Mouse (Mus musculus): ENCODE data around the gene Abcd3.

Abcd3 gene

DNA sequence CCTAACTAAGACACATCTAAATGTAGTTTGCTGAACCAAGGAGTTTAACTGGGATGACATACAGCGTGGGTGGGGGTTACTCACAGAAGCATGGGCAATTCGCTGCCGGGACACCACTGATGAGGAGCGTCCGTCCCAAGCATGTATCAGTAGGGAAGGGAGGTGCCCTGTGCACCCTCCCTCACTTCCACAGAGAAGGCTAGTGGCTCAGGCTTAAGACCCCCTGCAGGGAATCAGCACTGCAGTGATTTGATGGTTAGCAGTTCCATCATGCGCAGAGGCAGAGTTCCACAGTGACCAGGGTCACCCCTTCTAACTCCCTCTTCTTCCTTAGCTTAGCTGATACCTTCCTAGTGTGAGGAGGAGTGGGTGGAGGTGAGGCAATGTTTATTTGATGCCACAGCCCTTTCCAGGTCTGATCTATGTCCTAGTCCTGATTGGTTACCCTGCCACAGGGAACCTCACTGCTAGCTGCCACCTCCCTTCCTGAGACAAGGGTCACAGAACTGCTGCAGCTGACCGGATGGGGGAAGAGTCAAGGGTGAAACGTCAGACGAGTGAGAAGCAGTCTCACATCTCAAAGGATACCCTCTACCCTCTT, 76.3 kb downstream of the Abcd3 start:
- DNase-seq (ENCODE audit: low spot score in 2 of 2), result no peak

DNA sequence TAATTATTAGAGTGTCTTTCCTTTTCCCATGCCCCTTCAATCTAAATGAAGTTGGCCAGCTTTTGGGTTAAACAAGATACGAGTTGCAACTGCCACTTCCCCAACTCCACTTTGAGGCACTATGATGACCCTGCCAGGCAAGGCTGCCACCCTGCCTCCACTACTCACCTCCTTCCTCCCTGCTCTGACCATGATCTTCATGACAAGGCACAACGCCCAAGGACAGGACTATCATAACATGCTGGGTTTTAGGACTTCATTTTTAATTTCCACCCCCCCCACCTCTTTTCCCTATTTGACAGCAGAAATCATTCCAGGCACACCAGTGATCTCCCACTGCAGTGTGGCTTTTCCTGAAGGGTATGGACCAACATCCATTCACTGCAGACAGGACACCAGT, 77.2 kb downstream of the Abcd3 start:
- no peak for DNase-seq (ENCODE audit: low spot score in 2 of 2)

DNA sequence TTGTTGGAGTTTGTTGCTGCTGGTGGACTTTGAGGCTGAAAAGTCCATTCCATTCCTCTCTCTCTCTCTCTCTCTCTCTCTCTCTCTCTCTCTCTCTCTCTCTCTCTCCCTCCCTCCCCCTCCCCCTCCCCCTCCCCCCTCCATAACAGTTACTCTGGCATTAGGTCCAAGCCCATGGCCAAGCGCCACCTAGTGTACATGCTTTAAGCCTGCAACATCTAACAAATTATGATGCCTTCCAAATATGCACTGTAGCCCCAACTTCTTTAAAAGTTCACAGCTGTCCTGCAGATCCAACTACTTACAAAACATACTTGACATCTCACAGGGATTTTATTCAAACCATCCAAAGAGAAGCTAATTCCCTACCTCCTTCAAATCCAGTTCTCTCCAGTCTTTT, 77.6 kb downstream of the Abcd3 start:
- DNase-seq (ENCODE audit: low spot score in 2 of 2), result no peak

DNA sequence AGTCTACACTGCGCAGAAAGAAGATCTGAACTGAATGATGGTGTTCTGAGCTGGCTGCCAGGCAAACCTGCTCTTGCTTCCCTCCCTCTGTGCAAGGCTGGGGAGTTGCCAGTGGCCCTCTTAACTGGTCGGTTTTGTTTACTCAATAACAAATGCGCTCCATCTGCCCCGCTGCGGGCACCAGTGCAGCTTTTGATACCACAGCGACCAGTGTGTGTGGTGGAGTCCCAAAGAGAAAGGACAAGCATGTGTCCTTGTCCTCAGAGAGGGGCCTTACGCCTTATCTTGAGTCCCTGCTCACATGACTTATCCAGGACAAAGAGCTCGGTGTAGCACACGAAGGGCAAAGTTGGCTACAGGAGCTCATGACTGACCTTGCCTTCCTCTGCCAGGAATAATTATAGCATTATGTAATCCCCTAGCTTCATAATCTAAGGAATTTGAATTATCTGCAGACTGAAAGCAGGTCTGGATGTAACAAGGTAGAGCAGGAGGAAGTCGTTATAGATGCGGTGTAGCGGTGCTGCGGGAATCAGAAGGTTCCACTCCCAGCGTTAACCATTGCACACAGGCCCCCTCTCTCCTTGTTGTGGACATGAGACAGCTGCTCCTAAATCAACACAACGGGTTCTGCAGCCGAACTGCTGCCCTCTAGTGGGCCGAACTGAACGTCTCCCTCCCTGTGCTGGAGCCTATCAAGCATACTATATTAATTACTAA, 78.9 kb downstream of the Abcd3 start:
- peak; percentile 25 to 28 for DNase-seq (ENCODE audit: low spot score in 2 of 2)

DNA sequence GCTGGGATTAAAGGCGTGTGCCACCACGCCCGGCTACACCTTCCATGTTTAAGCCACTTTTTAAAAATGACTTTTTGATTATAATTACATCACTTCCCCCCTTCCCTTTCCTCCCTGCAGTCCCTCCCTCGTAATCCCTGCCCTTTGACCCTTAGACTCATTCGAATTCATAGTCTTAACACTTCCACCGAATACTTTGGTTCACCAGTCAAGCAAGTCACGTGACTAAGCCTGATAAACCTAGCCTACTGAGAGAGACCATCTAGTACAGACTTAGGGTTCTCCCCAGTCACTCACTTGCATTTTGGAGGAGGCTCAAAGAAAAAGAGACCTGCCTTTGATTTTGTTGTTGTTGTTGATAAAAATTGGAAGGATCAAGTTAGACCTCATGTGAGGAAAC, 79.6 kb downstream of the Abcd3 start:
- no peak for DNase-seq (ENCODE audit: low spot score in 2 of 2)

DNA sequence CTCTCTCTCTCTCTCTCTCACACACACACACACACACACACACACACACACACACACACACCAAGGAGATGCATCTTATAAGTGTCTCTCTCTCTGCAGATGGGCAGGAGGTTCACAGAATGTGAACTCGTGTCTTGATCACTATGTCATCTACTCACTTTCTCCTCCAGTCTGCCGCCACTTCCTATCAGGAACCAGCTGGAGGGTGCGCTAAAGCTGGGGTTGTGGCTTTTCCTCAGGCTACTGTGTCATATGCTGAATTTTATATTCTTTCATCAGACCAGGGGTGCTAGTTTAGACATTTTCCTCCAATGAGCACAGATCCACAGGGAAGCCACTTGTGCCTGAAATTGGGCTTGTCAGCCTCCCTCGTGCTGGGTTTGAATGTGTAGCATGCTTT, 85.4 kb downstream of the Abcd3 start:
- DNase-seq (ENCODE audit: low spot score in 2 of 2), result no peak

DNA sequence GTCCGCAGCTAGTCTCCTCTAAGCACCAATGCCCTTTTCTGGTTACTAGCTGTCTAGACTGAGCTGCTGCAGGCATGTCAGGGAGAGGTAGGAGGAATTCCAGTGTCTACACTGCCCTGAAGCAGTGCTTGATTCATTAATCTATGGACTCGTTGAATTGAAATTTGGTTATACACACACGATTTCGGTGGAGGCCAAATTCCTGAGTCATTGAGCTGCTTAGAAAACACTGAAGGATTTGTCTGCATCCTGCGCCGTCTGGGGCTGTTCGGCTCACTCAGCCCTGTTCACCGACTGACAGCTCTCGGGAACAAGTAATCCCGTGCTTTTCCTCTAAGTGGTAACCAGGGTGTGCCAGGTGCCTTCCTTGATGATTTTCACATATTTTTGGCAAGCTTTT, 89.5 kb downstream of the Abcd3 start:
- no peak for DNase-seq (ENCODE audit: low spot score in 2 of 2)

DNA sequence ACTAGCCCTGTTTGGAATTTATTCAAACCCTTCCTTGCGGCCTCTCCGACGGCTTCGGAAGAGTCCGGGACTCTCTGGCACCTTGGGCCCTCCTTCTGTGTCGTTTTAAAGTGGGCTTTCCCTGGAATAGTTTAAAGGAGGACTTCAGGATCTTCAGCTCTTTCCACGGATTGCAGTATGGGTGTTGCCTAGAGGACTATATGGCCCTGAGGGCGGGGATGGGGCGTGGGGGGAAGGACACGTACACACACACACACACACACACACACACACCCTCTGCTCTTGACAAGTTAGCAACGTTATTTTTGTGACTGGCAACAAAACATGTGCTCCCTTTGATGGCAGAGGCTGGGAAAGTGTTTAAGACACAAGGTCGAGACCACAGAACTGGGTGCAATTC, 90.5 kb downstream of the Abcd3 start:
- no peak for DNase-seq (ENCODE audit: low spot score in 2 of 2)

DNA sequence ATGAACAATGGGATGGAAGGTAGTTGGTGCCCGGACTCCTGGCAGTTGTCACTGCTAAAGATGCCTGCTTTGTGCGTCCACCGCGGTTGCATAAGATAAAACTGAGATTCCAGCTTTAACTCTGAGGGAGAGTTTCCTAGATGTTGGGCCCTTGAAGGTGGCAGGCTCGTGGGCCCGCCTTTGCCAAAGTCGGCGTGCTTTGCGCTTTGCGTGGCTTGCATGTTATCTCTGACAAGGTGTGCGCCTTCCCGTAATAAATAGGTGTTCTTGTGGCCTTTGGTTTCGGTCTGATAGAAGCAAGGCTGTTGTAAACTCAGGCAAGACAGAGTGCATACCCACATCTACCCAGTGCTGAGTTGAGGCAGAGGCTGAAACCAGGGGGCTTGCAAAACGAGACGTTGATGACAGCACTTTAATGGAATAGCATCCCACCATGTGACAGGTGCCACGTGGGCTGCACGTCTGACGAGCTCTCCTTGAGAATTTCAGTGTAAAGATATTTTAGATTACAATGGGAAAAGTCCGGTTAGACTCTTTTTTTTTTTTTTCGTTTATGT, 91.1 kb downstream of the Abcd3 start:
- no peak for DNase-seq (ENCODE audit: low spot score in 2 of 2)

DNA sequence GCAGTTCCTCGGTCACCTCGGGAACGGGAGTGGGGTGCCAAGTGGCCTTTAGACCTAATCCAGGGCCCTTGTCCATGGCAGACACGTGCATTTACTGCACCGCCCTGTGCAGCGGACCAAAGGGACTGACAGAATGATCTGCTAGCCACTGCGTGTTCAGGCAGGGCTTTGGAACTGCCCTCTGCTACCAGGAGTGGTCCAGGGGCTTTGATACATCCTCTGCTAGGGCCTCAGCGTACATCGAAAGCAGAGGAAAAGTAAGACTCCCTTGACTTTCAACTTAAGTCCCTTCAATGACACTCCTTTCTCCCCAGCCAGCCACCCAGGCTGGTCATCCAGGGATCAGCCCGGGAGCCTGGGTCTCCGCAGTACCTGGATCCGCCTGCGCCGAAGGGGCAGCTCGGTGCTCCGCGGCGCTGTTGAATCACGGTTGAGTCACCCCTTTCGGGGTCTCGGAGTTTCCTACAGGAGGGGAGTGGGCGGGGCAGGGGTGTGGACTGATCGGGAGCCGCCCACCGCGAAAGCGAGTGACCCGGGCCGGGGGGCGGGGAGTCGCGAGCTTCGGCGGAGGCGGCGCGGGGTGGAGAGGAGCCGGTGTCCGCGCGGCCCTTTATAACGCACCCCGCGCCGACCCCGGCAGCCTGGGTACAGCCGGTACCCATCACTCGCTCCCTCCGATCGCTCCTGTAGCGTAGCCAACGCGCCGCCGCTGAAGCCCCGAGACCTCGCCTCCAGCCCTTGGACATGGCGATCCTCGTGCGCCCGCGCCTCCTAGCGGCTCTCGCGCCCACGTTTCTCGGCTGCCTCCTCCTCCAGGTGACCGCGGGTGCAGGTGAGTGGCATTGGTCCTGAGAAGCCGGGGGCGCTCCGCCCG, 91.9 kb downstream of the Abcd3 start, which contains the start of gene F3:
TSS of gene F3 (plus strand) at position 567 of the 874 bp plus-strand sequence.
- DNase-seq (ENCODE audit: low spot score in 2 of 2), result peak; percentile 34 to 39

DNA sequence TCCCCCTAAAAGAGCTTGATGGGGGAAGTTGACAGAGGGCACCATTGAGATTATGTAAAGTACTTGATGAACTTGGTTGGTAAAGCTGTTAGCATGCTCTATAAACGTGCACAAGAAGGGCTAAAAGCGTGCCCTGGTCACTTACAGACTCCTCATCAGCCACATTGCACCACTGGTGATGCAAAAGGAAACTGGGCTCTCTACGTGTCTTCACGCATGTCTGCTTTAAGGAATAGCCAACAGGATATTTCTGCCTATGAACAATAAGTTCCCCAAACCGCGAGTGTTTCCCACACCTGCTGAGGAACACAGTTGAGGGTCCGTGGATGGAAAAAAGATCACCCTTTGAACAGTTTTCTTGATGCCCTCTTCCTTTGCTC, 93.4 kb downstream of the Abcd3 start:
- no peak for DNase-seq (ENCODE audit: low spot score in 2 of 2)

DNA sequence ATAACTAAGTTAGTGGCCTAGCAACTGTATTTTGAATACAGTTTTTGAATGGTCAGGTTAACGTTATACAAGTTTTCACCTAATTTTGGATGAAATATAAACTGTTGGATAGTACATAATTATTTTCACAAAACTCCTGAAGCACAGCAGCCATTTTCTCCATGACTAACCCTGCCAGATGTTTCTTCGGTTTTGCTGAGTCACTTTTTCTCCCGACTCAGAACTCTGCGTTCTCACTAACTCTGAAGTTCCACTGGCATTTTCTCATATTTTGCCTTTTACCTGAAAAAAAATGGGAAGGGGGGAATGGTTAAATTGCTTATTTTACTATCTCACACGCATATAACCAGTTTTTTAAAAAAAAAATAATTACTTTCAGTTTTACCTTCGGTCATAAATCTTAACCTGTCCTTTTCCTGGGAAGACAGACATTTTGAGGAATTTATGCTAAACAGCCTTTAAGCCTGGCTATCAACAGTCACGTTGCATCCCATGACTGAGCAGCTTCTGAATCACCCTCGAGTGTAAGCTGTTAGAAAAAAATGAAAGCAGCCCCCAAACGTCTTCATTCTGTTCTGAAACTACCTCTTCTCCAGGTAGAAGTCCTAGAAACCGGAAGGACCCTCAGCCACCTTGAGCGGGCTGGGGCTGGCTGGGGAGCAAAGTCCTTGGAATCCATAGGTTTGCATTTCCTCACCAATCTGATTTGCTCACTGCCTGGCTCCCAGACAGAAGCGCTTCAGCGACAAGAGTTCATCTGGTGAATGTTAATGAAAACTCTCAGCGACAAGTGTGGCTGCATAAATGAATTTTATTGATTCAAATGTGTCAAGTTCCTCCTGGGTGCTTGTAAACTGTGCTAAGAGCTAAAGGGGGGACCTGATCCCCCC, 94.1 kb downstream of the Abcd3 start:
- no peak for DNase-seq (ENCODE audit: low spot score in 2 of 2)

DNA sequence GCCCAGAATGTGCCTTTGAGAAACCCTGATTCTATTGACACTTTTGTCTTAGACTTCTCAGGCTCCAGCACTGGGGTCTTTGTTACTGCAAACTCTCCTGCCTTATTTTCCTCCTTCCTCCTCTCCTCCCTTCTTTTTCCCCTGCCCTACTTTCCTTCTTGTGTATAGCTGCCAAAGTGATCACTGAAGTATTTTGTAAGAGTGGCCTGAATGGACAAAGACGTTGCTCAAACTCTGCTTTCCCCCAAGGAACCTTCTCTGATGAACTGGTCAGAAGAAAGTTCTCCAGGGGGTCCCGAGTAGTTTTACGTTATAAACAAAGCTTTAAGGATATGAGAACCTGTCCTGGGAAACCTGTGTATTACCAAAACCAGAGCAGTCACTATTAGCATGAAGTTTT, 95.4 kb downstream of the Abcd3 start:
- no peak for DNase-seq (ENCODE audit: low spot score in 2 of 2)

DNA sequence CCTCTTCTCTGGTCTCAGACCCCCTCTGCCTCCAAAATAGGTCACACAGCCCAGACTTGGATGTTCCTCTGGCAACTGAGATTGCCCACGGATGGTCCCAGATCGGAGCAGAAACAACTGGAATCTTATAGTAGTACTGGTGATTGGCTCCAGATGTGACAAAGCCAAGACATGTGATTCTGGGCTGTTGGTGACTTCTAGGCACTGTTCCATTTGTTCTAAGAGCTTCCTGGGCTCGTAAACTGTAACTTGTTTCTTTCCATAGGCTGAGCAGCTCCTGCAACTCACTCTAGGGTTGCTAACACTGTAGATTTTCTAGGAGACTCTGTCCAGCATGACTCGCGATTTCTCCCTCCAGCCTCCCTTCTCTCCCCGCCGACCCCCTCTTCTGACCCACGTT, 96.4 kb downstream of the Abcd3 start:
- no peak for DNase-seq (ENCODE audit: low spot score in 2 of 2)

DNA sequence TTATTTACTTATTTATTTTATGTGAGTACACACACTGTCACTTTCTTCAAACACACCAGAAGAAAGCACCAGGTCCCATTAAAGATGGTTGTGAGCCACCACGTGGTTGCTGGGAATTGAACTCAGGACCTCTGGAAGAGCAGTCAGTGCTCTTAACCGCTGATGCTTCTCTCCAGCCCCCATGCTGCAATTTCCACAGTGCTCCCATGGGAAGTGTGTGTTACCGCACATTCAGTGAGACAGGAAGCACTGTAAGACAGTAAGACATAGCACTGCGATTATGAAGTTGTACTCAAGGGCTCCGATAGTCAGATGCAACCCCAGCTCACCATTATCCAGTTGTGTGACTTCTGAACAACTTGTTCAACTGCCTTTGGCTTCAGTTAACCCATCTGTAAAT, 98.6 kb downstream of the Abcd3 start:
- DNase-seq (ENCODE audit: low spot score in 2 of 2), result no peak

DNA sequence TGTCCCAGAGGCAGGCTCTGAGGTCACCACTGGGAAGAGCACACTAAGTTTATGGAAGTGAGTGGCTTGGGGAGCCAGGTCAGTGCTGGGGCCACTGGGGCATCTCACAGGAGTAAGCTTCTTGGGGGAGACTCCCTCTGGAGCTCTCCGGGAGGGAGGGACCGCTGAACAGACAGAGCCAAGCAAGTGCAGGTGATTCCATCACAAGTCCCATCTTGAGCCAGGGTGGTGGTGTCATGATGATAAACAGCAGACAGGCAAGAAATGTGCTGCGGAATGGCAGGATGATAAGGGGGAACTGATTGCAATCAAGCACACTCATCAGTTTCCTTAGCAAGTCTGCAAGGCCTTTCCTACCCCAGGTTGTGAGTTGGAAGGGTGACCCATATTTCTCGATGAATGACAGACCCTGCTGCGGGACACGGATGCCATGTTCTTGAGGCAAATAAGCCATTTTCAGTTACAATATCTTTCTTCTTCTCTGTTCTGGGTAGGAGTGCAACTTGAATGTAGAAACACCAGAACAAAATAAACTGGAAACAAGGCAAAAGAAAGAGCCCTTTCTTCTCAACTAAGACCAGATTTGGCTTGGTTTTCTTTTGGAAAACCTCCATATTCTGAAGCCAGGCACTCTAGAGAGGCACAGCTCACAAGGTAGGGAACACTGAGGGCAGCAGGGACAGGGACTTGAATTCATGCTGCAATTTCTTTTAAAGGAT, 99.2 kb downstream of the Abcd3 start:
- no peak for DNase-seq (ENCODE audit: low spot score in 2 of 2)

DNA sequence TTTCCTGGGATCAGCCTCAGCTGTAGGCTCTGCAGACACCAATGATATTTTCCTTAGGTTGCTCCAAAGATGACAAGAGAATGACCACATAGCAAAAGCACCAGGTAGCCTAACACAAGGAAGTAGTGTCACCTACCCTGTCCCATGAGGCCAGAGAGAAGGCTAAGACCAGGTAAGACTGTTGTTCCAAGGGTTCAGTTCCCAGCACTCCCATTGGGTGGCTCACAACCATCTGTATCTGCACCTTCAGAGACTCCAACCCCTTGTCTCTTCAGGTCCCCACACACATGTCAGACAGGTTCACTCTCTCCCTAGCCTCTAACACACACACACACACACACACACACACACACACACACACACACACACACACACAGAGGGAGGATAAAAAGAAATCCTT, 99.8 kb downstream of the Abcd3 start:
- DNase-seq (ENCODE audit: low spot score in 2 of 2), result no peak

DNA sequence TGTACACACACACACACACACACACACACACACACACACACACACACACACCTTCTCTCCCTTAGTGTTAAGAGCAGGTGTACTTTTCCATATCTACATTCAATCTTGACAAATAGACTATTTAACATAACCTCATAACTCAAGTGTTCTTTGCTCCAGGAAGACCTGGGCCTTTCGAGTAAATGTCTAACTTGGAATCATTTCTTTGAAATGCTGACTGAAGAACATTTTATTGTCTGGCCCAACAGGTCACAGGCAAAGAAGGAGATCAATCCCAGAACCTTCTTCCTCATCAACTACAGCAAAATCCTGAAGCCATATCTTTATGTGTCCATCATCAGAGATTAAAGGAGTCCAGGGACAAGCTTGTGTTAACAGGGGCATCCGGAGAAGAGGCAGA, 100.6 kb downstream of the Abcd3 start:
- DNase-seq (ENCODE audit: low spot score in 2 of 2), result no peak

DNA sequence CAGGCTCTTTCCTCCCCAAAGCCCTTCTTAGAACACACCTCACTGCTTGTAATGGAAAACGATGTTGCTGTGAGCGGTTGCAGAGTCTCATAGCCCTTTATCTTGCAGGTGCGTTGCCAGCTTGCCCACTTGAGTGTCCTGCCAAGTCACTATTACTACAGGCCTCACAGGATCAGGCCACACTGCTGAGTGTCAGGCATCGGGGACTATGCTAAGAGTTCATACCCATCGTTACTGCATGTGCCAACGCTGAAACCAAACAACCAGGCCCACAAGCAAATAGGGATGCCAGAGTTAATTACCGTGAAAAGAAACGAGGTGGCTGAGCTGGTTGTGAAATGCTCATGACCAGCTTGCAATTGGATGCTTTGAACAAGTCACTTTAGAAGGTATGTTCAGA, 101.3 kb downstream of the Abcd3 start:
- DNase-seq (ENCODE audit: low spot score in 2 of 2), result no peak

DNA sequence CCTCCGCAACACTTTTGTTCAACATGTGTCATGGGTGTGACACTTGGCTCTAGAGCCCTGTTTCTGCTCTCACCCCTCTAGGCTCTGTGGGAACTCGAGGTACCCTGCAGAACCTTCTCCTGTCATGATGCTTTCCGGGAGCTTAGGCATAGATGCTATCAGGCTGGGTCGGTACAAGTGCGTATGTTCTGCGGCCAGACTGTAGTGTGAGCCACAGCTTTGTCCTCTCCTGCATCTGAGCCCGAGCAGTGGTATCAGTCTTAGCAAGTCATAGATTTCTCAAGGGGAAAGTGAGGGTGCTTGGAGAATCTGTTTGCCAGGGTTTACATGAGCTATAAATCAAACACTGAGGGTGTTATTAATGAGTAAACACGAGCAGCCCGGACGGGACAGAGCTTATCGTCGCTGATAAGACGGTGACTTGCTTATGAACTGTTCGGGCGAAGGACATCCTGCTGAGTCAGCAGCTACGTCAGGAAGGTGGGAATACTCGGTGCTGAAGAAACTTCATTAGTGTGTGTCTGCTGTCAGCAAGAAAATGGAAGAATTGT, 101.9 kb downstream of the Abcd3 start:
- DNase-seq (ENCODE audit: low spot score in 2 of 2), result no peak

DNA sequence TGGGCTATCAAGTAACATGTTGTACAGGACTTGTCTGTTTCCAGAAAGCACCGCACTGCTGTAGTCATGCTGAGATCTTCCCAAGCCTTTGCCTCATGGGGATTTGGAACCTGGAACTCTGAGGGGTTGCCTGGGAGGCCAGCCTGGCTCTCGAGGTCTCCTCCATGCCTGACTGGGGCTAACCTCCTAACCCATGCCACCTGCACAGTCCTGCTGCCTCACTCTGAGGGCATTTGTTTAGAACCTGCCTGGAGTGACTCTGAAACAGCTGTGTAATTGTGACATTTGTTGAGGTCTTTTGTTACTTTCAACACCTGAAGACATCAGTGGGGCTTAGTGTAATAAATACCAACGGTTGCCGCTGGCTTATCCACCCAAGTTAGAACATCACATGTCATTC, 102.9 kb downstream of the Abcd3 start:
- DNase-seq (ENCODE audit: low spot score in 2 of 2), result no peak
